Mouse (Mus musculus): ENCODE data around the gene Ldlrad3. TPM values are rescaled to one million over a fixed set of nuclear protein-coding genes. Genes with fewer than 3 reads are reported as not detected.

Ldlrad3 gene
- polyA plus RNA-seq, 1 experiment from 2014 or later, result 24.6 TPM

GRCm38 (mm10) chr2:102212096-102212495 is 25.9 kb upstream of the Ldlrad3 start:
- H3K4me2 ChIP-seq (ENCODE audit: low read length), result no peak overlapping the region
- no peak for ATAC-seq
- H3K4me3 ChIP-seq (ENCODE audit: low read length), result no peak overlapping the region
- no peaks in the 10 kb centered on the region for H3K36me3 ChIP-seq (ENCODE audit: control insufficient read depth, insufficient read depth, low read length)
- no peak overlapping the region for H3K9ac ChIP-seq (ENCODE audit: low read depth, low read length)
- 27% methylated on average over 4 of the region's 4 CpGs for WGBS
- H3K4me1 ChIP-seq (ENCODE audit: control insufficient read depth, insufficient read depth, low read depth, low read length), result no peaks in the 10 kb centered on the region
- H3K27ac ChIP-seq (ENCODE audit: low read depth, low read length), result no peak overlapping the region
- no peaks in the 10 kb centered on the region for H3K9me3 ChIP-seq (ENCODE audit: control insufficient read depth, low read length)
- no peaks in the 10 kb centered on the region for H3K27me3 ChIP-seq (replicated peaks; ENCODE audit: control insufficient read depth, insufficient read depth, low read length)

- no peaks in the 10 kb centered on the region for H3K27me3 ChIP-seq (replicated peaks; ENCODE audit: control insufficient read depth, insufficient read depth, low read length)
- H3K9me3 ChIP-seq (ENCODE audit: control insufficient read depth, low read length), result no peaks in the 10 kb centered on the region
- peak; percentile 69 for ATAC-seq
- H3K27ac ChIP-seq (ENCODE audit: low read depth, low read length), result peak overlapping the region; percentile 50
- H3K36me3 ChIP-seq (ENCODE audit: control insufficient read depth, insufficient read depth, low read length), result no peaks in the 10 kb centered on the region
- H3K4me3 ChIP-seq (ENCODE audit: low read length), result no peak overlapping the region
- peak overlapping the region; percentile 52 for H3K4me2 ChIP-seq (ENCODE audit: low read length)
- 7% methylated on average over 14 of the region's 14 CpGs for WGBS
- H3K9ac ChIP-seq (ENCODE audit: low read depth, low read length), result peak overlapping the region; percentile 63
- H3K4me1 ChIP-seq (ENCODE audit: control insufficient read depth, insufficient read depth, low read depth, low read length), result peaks cover 11% of the 10 kb centered on the region
These were observed 19.7 kb upstream of the Ldlrad3 start for GRCm38 (mm10) chr2:102205672-102206399.

- no peak for ATAC-seq
- no peaks in the 10 kb centered on the region for H3K27me3 ChIP-seq (replicated peaks; ENCODE audit: control insufficient read depth, insufficient read depth, low read length)
- H3K9ac ChIP-seq (ENCODE audit: low read depth, low read length), result no peak overlapping the region
- peaks cover 11% of the 10 kb centered on the region for H3K4me1 ChIP-seq (ENCODE audit: control insufficient read depth, insufficient read depth, low read depth, low read length)
- H3K4me2 ChIP-seq (ENCODE audit: low read length), result no peak overlapping the region
- H3K36me3 ChIP-seq (ENCODE audit: control insufficient read depth, insufficient read depth, low read length), result no peaks in the 10 kb centered on the region
- H3K27ac ChIP-seq (ENCODE audit: low read depth, low read length), result no peak overlapping the region
- H3K4me3 ChIP-seq (ENCODE audit: low read length), result no peak overlapping the region
- no peaks in the 10 kb centered on the region for H3K9me3 ChIP-seq (ENCODE audit: control insufficient read depth, low read length)
These were observed 17.3 kb upstream of the Ldlrad3 start for GRCm38 (mm10) chr2:102203478-102203877.

GRCm38 (mm10) chr2:102202211-102202770 is 16.1 kb upstream of the Ldlrad3 start:
- ATAC-seq, result no peak
- Histone ChIP-seq H3K9me3 (ENCODE audit: control insufficient read depth, low read length) (no peaks in the 10 kb centered on the region), H3K27me3 (replicated peaks; ENCODE audit: control insufficient read depth, insufficient read depth, low read length) (no peaks in the 10 kb centered on the region), H3K4me3 (ENCODE audit: low read length) (no peak overlapping the region), H3K9ac (ENCODE audit: low read depth, low read length) (no peak overlapping the region), H3K4me1 (ENCODE audit: control insufficient read depth, insufficient read depth, low read depth, low read length) (peaks cover 11% of the 10 kb centered on the region), H3K4me2 (ENCODE audit: low read length) (no peak overlapping the region), H3K36me3 (ENCODE audit: control insufficient read depth, insufficient read depth, low read length) (no peaks in the 10 kb centered on the region), H3K27ac (ENCODE audit: low read depth, low read length) (no peak overlapping the region)
- 32% methylated on average over 2 of the region's 2 CpGs for WGBS

GRCm38 (mm10) chr2:102201198-102201948 is 15.2 kb upstream of the Ldlrad3 start:
- no peak for ATAC-seq
- no peak overlapping the region for H3K27ac ChIP-seq (ENCODE audit: low read depth, low read length)
- peaks cover 9% of the 10 kb centered on the region for H3K4me1 ChIP-seq (ENCODE audit: control insufficient read depth, insufficient read depth, low read depth, low read length)
- H3K9me3 ChIP-seq (ENCODE audit: control insufficient read depth, low read length), result no peaks in the 10 kb centered on the region
- no peak overlapping the region for H3K4me2 ChIP-seq (ENCODE audit: low read length)
- H3K4me3 ChIP-seq (ENCODE audit: low read length), result no peak overlapping the region
- H3K9ac ChIP-seq (ENCODE audit: low read depth, low read length), result no peak overlapping the region
- WGBS, result 70% methylated on average over 13 of the region's 14 CpGs
- no peaks in the 10 kb centered on the region for H3K36me3 ChIP-seq (ENCODE audit: control insufficient read depth, insufficient read depth, low read length)
- H3K27me3 ChIP-seq (replicated peaks; ENCODE audit: control insufficient read depth, insufficient read depth, low read length), result no peaks in the 10 kb centered on the region

GRCm38 (mm10) chr2:102197332-102197731 is 11.1 kb upstream of the Ldlrad3 start:
- no peak for ATAC-seq
- H3K27ac ChIP-seq (ENCODE audit: low read depth, low read length), result no peak overlapping the region
- 100% methylated on average over 1 of the region's 1 CpGs for WGBS
- no peak overlapping the region for H3K4me3 ChIP-seq (ENCODE audit: low read length)
- no peaks in the 10 kb centered on the region; the same call in 1 of the 2 replicates for H3K4me1 ChIP-seq (ENCODE audit: control insufficient read depth, insufficient read depth, low read depth, low read length)
- no peaks in the 10 kb centered on the region for H3K9me3 ChIP-seq (ENCODE audit: control insufficient read depth, low read length)
- no peaks in the 10 kb centered on the region for H3K27me3 ChIP-seq (replicated peaks; ENCODE audit: control insufficient read depth, insufficient read depth, low read length)
- no peak overlapping the region for H3K9ac ChIP-seq (ENCODE audit: low read depth, low read length)
- no peaks in the 10 kb centered on the region for H3K36me3 ChIP-seq (ENCODE audit: control insufficient read depth, insufficient read depth, low read length)
- H3K4me2 ChIP-seq (ENCODE audit: low read length), result no peak overlapping the region

- WGBS, result 54% methylated on average over 8 of the region's 8 CpGs
These were observed 10.5 kb upstream of the Ldlrad3 start for GRCm38 (mm10) chr2:102196709-102197108.

GRCm38 (mm10) chr2:102195494-102195893 is 9.3 kb upstream of the Ldlrad3 start:
- H3K4me2 ChIP-seq (ENCODE audit: low read length), result no peak overlapping the region
- no peaks in the 10 kb centered on the region for H3K9me3 ChIP-seq (ENCODE audit: control insufficient read depth, low read length)
- H3K27me3 ChIP-seq (replicated peaks; ENCODE audit: control insufficient read depth, insufficient read depth, low read length), result no peaks in the 10 kb centered on the region
- H3K4me3 ChIP-seq (ENCODE audit: low read length), result no peak overlapping the region
- H3K36me3 ChIP-seq (ENCODE audit: control insufficient read depth, insufficient read depth, low read length), result no peaks in the 10 kb centered on the region
- no peaks in the 10 kb centered on the region for H3K4me1 ChIP-seq (ENCODE audit: control insufficient read depth, insufficient read depth, low read depth, low read length)
- ATAC-seq, result no peak
- no peak overlapping the region for H3K27ac ChIP-seq (ENCODE audit: low read depth, low read length)
- 88% methylated on average over 4 of the region's 4 CpGs for WGBS
- H3K9ac ChIP-seq (ENCODE audit: low read depth, low read length), result no peak overlapping the region

More at GRCm38 (mm10) chr2:102196709-102197108, 10.5 kb upstream of the Ldlrad3 start:
- no peak for ATAC-seq
- Histone ChIP-seq H3K4me3 (ENCODE audit: low read length) (no peak overlapping the region), H3K36me3 (ENCODE audit: control insufficient read depth, insufficient read depth, low read length) (no peaks in the 10 kb centered on the region), H3K4me2 (ENCODE audit: low read length) (no peak overlapping the region), H3K27ac (ENCODE audit: low read depth, low read length) (no peak overlapping the region), H3K4me1 (ENCODE audit: control insufficient read depth, insufficient read depth, low read depth, low read length) (no peaks in the 10 kb centered on the region; the same call in 1 of the 2 replicates), H3K9me3 (ENCODE audit: control insufficient read depth, low read length) (no peaks in the 10 kb centered on the region), H3K9ac (ENCODE audit: low read depth, low read length) (no peak overlapping the region), H3K27me3 (replicated peaks; ENCODE audit: control insufficient read depth, insufficient read depth, low read length) (no peaks in the 10 kb centered on the region)

- H3K4me3 ChIP-seq (ENCODE audit: low read length), result no peak overlapping the region
- WGBS, result 85% methylated on average over 4 of the region's 4 CpGs
- ATAC-seq, result no peak
- no peaks in the 10 kb centered on the region for H3K9me3 ChIP-seq (ENCODE audit: control insufficient read depth, low read length)
- no peaks in the 10 kb centered on the region for H3K27me3 ChIP-seq (replicated peaks; ENCODE audit: control insufficient read depth, insufficient read depth, low read length)
- H3K27ac ChIP-seq (ENCODE audit: low read depth, low read length), result no peak overlapping the region
- H3K36me3 ChIP-seq (ENCODE audit: control insufficient read depth, insufficient read depth, low read length), result no peaks in the 10 kb centered on the region
- H3K4me1 ChIP-seq (ENCODE audit: control insufficient read depth, insufficient read depth, low read depth, low read length), result no peaks in the 10 kb centered on the region
- H3K4me2 ChIP-seq (ENCODE audit: low read length), result no peak overlapping the region
- no peak overlapping the region for H3K9ac ChIP-seq (ENCODE audit: low read depth, low read length)
These were observed 8.1 kb upstream of the Ldlrad3 start for GRCm38 (mm10) chr2:102194247-102194646.
